Mouse (Mus musculus) telencephalon, adult 2 months (tissue): ENCODE data around the gene Olfr776.
"Not testable (repeated sequence)": the region's sequence is repeated elsewhere in the genome, so short reads cannot be mapped to it uniquely, and the experiment has no call there.

Experiments used
- DNase-seq: peaks from one replicate; pipeline ENCODE4 v3.0.0-alpha.2; 2011; ENCODE audit warnings: low read depth, low spot score

The Olfr776 gene

GRCm38 (mm10) chr10:129258827-129259226, at the start of gene Olfr776:
Gene Olfr776, plus strand, starts transcription at chr10:129259127.
- no peak for DNase-seq

- peak; percentile 39 for DNase-seq
These were observed 28.2 kb upstream of the Olfr776 start for GRCm38 (mm10) chr10:129230737-129231136.

- DNase-seq: no peak
These were observed 23.0 kb upstream of the Olfr776 start, which contains the start of gene Olfr774 for GRCm38 (mm10) chr10:129235904-129236303. Gene Olfr774, plus strand, starts transcription at chr10:129236204.

GRCm38 (mm10) chr10:129248112-129248511, 10.8 kb upstream of the Olfr776 start, which contains the start of gene Olfr775:
Gene Olfr775, plus strand, starts transcription at chr10:129248412.
- DNase-seq: no peak

- no peak for DNase-seq
These were observed 12.2 kb downstream of the Olfr776 start, which contains the start of gene Olfr777 for GRCm38 (mm10) chr10:129271081-129271535. Gene Olfr777, minus strand, starts transcription at chr10:129271485.

GRCm38 (mm10) chr10:129312973-129313372, 54.0 kb downstream of the Olfr776 start:
- not testable (repeated sequence) for DNase-seq

GRCm38 (mm10) chr10:129313521-129313920, 54.6 kb downstream of the Olfr776 start:
- DNase-seq: not testable (repeated sequence)
